Mouse (Mus musculus) kidney, embryonic 16.5 days (tissue): ENCODE results near the gene Atp6v1g2. TPM values are rescaled to one million over a fixed set of nuclear protein-coding genes. Genes with fewer than 3 reads are reported as not detected.

Experiments
- ATAC-seq: fragments of 200-750 bp; cut with Nextera tagmentation; 2 replicates; pipeline ENCODE4 v1.8.0; 2017; ENCODE audit warnings: moderate TSS enrichment; ENCODE audit not compliant: low FRiP score, low TSS enrichment
- H3K27ac ChIP-seq: fragments of 300-500 bp; sonication (generic); 2 replicates; pipeline ENCODE4 v1.5.1; 2014; ENCODE audit warnings: low read length
- H3K27me3 ChIP-seq: fragments of 300-500 bp; sonication (generic); 2 replicates; pipeline ENCODE4 v1.6.1; 2014; ENCODE audit warnings: low read length, control low read depth, mixed read lengths; ENCODE audit not compliant: insufficient read depth
- H3K36me3 ChIP-seq: fragments of 300-500 bp; sonication (generic); 2 replicates; pipeline ENCODE4 v1.6.1; 2014; ENCODE audit warnings: low read length, control low read depth, mixed read lengths; ENCODE audit not compliant: insufficient read depth
- H3K4me1 ChIP-seq: fragments of 300-500 bp; sonication (generic); 2 replicates; pipeline ENCODE4 v1.6.1; 2014; ENCODE audit warnings: low read length, control low read depth, mixed read lengths; ENCODE audit not compliant: insufficient read depth
- H3K4me2 ChIP-seq: fragments of 300-500 bp; sonication (generic); replicated peaks from 2 replicates; pipeline ENCODE4 v1.6.1; 2014; ENCODE audit warnings: low read depth, low read length
- H3K4me3 ChIP-seq: fragments of 300-500 bp; sonication (generic); 2 replicates; pipeline ENCODE4 v1.5.1; 2014; ENCODE audit warnings: mild to moderate bottlenecking, low read length
- H3K9ac ChIP-seq: fragments of 300-500 bp; sonication (generic); replicated peaks from 2 replicates; pipeline ENCODE4 v1.6.1; 2014; ENCODE audit warnings: low read length
- H3K9me3 ChIP-seq: fragments of 300-500 bp; sonication (generic); 2 replicates; pipeline ENCODE4 v1.6.1; 2016; ENCODE audit warnings: low read length, control low read depth
- WGBS: fragments of 180-500 bp; shearing (Covaris S2); extraction: QIAGEN DNeasy Blood & Tissue Kit; methylation state at CpG from one replicate; pipeline ENCODE4 v1.1.7; 2014; 5-methylcytosine and 5-hydroxymethylcytosine counted together
- polyA plus RNA-seq: library from polyadenylated mRNA; unstranded; fragments of >200 nt; fragmentation: Nextera tagmentation; extraction: Ambion mirVana; gene quantifications from 2 replicates; pipeline ENCODE4 v1.2.1, GENCODE M21; 2015

The Atp6v1g2 gene
- polyA plus RNA-seq, 1 experiment from 2014 or later = 5.8 TPM

DNA sequence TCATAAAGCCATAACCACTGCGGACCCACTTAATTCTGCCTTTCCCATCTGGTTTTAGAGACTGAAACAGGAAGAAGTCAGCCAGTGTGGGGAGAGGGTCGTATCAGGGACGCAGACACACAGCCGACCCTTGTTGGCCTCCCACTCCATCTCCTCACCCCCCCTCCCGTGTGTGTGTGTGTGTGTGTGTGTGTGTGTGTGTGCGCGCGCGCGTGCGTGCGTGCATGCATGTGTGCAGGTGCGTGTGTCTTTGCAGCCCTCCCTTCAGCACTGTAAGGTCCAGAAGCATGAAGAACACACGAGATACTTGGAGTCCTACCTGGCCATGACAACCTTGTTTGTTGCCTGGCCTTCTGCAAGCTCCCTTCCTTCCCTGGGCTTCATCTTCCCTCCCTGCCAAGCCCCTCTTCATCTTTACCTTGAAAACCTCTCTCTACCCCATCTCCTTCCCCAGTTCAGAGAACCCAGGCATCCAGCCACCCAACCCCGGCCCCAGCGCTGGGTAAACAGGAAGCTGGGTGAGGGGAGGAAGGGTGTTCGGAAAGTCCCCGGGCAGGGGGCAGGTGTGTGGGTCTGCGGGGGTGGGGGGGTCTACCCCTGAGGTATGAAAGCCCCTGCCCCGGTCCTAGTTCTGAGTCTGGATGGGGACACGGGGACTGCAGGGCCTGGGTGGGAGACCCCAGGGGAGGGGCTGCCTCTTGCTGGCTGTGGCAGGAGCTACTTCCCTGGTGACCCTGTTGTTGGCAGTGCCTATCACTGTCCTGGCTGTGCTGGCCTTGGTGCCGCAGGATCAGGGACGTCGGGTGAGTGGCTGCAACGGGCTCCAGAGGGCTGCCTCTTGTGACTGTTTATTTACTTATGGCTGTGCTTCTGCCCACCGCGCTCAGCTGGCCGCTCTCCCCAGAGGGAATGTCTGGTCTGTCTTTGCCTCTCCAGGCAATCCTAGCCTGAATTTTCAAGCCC, 39.3 kb upstream of the Atp6v1g2 start, which contains the start of gene Ltb:
TSS of gene Ltb (plus strand) at position 559 of the 963 bp plus-strand sequence.
- peaks cover 14% of the 10 kb centered on the region for H3K4me1 ChIP-seq
- peak within 1 kb of the TSS; percentile 47; the same call in 1 of the 2 replicates for H3K9ac ChIP-seq
- H3K9me3 ChIP-seq = no peaks in the 10 kb centered on the region
- peak; percentile 40; the same call in 1 of the 2 replicates for ATAC-seq
- 61% methylated on average over 28 of the region's 28 CpGs for WGBS
- no peaks in the 10 kb centered on the region for H3K36me3 ChIP-seq
- no peak within 1 kb of the TSS for H3K27ac ChIP-seq
- peak within 1 kb of the TSS; percentile 43 for H3K4me3 ChIP-seq
- H3K27me3 ChIP-seq = peaks cover 27% of the 10 kb centered on the region
- H3K4me2 ChIP-seq = peak within 1 kb of the TSS; percentile 68; the same call in 1 of the 2 replicates

GRCm38 (mm10) chr17:35194844-35195630, 38.4 kb upstream of the Atp6v1g2 start:
- Histone ChIP-seq H3K9me3 (no peaks in the 10 kb centered on the region), H3K27ac (no peak overlapping the region), H3K27me3 (peaks cover 29% of the 10 kb centered on the region), H3K9ac (peak overlapping the region; percentile 47), H3K4me3 (peak overlapping the region; percentile 43), H3K4me1 (peaks cover 14% of the 10 kb centered on the region), H3K36me3 (no peaks in the 10 kb centered on the region), H3K4me2 (peak overlapping the region; percentile 68)
- 45% methylated on average over 19 of the region's 19 CpGs for WGBS
- 0 out of 2 replicates have a peak, but pooled peaks have one; percentile 49 for ATAC-seq

- Histone ChIP-seq H3K4me3 (peak overlapping the region; percentile 43), H3K27ac (no peak overlapping the region), H3K36me3 (no peaks in the 10 kb centered on the region), H3K4me2 (peak overlapping the region; percentile 68), H3K4me1 (peaks cover 14% of the 10 kb centered on the region), H3K9me3 (no peaks in the 10 kb centered on the region), H3K27me3 (peaks cover 33% of the 10 kb centered on the region), H3K9ac (peak overlapping the region; percentile 47)
- ATAC-seq = peak; percentile 87
- WGBS = under 1% methylated on average over 66 of the region's 66 CpGs
Measured at GRCm38 (mm10) chr17:35195631-35196320, 37.7 kb upstream of the Atp6v1g2 start.

GRCm38 (mm10) chr17:35196321-35196641, 37.2 kb upstream of the Atp6v1g2 start:
- H3K4me2 ChIP-seq = peak overlapping the region; percentile 68
- no peaks in the 10 kb centered on the region for H3K9me3 ChIP-seq
- H3K27ac ChIP-seq = no peak overlapping the region
- no peak for ATAC-seq
- peaks cover 14% of the 10 kb centered on the region for H3K4me1 ChIP-seq
- peaks cover 37% of the 10 kb centered on the region for H3K27me3 ChIP-seq
- no peak overlapping the region for H3K9ac ChIP-seq
- 29% methylated on average over 9 of the region's 9 CpGs for WGBS
- H3K4me3 ChIP-seq = peak overlapping the region; percentile 43
- H3K36me3 ChIP-seq = no peaks in the 10 kb centered on the region

DNA sequence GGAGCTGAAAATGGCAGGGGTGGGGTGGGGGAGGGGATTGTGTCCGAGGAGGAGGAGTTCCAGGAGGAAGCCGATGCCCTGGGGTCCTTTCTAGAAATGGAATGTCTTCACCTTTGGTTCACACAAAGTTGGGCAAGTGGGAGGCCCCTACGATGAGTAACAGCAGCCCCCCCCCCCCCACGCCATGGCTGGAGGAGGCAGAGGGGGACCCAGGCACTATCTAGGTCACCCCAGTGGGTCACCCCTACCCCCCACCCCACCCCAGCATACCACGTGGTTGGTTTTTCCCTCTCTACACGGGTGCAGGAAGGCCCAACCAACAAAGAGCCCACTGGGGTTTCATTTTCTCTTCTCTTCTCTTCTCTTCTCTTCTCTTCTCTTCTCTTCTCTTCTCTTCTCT, 36.3 kb upstream of the Atp6v1g2 start:
- ATAC-seq = no peak
- peaks cover 42% of the 10 kb centered on the region for H3K27me3 ChIP-seq
- no peaks in the 10 kb centered on the region for H3K9me3 ChIP-seq
- 49% methylated on average over 6 of the region's 6 CpGs for WGBS
- no peak overlapping the region for H3K4me2 ChIP-seq
- no peak overlapping the region for H3K9ac ChIP-seq
- H3K4me3 ChIP-seq = no peak overlapping the region
- no peaks in the 10 kb centered on the region for H3K36me3 ChIP-seq
- no peak overlapping the region for H3K27ac ChIP-seq
- H3K4me1 ChIP-seq = peaks cover 19% of the 10 kb centered on the region

- Histone ChIP-seq H3K27ac (no peak overlapping the region), H3K4me3 (no peak overlapping the region), H3K9me3 (no peaks in the 10 kb centered on the region), H3K4me1 (peaks cover 19% of the 10 kb centered on the region), H3K4me2 (no peak overlapping the region), H3K9ac (no peak overlapping the region), H3K36me3 (no peaks in the 10 kb centered on the region), H3K27me3 (peaks cover 48% of the 10 kb centered on the region)
- WGBS = 73% methylated on average over 7 of the region's 7 CpGs
- ATAC-seq = no peak
Measured at GRCm38 (mm10) chr17:35198029-35198428, 35.4 kb upstream of the Atp6v1g2 start.

DNA sequence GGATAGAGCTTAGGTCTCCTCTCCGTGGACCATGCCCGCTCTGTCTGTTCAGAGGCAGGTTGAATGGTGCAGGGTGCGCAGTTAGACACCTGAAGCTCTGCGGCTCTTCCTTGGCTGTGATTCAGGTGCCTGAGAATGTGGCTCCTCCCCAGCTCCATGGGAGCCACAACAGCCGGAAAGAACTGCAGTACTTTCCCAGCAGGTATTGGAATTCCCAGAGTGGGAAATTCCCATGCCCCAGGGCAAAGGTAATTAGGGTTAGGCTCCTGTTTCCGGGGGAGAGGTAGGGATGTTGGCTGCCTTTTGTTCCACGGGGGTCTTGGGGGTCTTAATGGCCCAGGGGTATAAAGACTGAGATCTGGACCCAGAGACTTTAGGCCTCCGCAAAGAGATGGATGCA, 34.5 kb upstream of the Atp6v1g2 start:
- no peak for ATAC-seq
- peaks cover 19% of the 10 kb centered on the region for H3K4me1 ChIP-seq
- no peak overlapping the region for H3K27ac ChIP-seq
- no peaks in the 10 kb centered on the region for H3K9me3 ChIP-seq
- 27% methylated on average over 8 of the region's 8 CpGs for WGBS
- H3K4me2 ChIP-seq = no peak overlapping the region
- H3K4me3 ChIP-seq = no peak overlapping the region
- H3K36me3 ChIP-seq = no peaks in the 10 kb centered on the region
- H3K27me3 ChIP-seq = peaks cover 52% of the 10 kb centered on the region
- no peak overlapping the region for H3K9ac ChIP-seq

DNA sequence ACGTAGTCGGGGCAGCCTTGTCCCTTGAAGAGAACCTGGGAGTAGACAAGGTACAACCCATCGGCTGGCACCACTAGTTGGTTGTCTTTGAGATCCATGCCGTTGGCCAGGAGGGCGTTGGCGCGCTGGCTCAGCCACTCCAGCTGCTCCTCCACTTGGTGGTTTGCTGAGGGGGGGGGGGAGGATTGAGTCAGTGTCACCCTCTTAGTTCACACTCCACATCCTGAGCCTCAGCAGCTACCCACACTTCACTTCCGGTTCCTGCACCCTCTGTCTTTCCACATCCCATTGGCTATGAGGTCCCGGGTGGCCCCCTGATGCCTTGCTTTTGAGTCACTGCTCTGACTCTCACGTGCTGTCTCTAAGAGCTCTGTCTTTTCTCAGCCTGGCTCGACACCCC, 33.1 kb upstream of the Atp6v1g2 start:
- H3K9ac ChIP-seq = no peak overlapping the region
- no peak for ATAC-seq
- H3K4me3 ChIP-seq = no peak overlapping the region
- WGBS = 90% methylated on average over 11 of the region's 11 CpGs
- H3K9me3 ChIP-seq = no peaks in the 10 kb centered on the region
- H3K4me1 ChIP-seq = peaks cover 16% of the 10 kb centered on the region
- no peaks in the 10 kb centered on the region for H3K36me3 ChIP-seq
- no peak overlapping the region for H3K27ac ChIP-seq
- H3K27me3 ChIP-seq = peaks cover 47% of the 10 kb centered on the region
- no peak overlapping the region for H3K4me2 ChIP-seq

- Histone ChIP-seq H3K4me1 (0 out of 2 replicates have a peak, but pooled peaks cover 9% of the 10 kb centered on the region), H3K9me3 (no peaks in the 10 kb centered on the region), H3K9ac (no peak overlapping the region), H3K27me3 (peaks cover 42% of the 10 kb centered on the region), H3K4me2 (no peak overlapping the region), H3K27ac (no peak overlapping the region), H3K36me3 (no peaks in the 10 kb centered on the region), H3K4me3 (no peak overlapping the region)
- ATAC-seq = no peak
- 61% methylated on average over 11 of the region's 11 CpGs for WGBS
Measured at GRCm38 (mm10) chr17:35201128-35201527, 32.3 kb upstream of the Atp6v1g2 start.
